Mouse (Mus musculus): ENCODE measurements around the gene C1rl.

DNA sequence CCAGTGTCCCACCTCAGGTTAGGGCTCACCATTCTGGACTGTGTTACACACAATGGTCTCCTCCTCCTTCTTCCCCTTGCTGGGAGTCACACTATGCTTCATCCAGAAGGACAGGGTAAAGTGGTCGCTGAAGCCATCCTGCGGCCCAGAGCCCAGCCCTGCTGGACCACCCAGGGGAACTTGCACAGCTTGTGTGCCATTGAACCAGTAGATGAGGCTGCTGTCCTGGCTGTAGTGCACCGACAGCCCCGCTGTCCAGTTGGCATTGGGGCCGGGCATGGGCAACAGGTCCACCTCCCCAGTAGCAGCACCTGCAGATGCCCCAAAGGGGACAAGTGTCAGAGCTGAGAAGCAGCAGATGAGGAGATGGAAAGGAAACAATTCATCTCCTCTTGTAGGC lies 35.1 kb upstream of the C1rl start:
- TF ChIP-seq CTCF (IDR thresholded peaks at IDR 0.05; ENCODE audit: low read depth, low read length) (no peak), POLR2A (IDR thresholded peaks at IDR 0.05; ENCODE audit: insufficient read depth, low read length) (no peak)

Measured in ES-Bruce4 (cell line).